Mouse (Mus musculus): ENCODE data around the gene Krt25. TPM values are rescaled to one million over a fixed set of nuclear protein-coding genes. Genes with fewer than 3 reads are reported as not detected.

Krt25 gene
- total and polyA plus RNA-seq, 3 experiments = 0.17 to 1.0 (median 0.69) TPM

DNA sequence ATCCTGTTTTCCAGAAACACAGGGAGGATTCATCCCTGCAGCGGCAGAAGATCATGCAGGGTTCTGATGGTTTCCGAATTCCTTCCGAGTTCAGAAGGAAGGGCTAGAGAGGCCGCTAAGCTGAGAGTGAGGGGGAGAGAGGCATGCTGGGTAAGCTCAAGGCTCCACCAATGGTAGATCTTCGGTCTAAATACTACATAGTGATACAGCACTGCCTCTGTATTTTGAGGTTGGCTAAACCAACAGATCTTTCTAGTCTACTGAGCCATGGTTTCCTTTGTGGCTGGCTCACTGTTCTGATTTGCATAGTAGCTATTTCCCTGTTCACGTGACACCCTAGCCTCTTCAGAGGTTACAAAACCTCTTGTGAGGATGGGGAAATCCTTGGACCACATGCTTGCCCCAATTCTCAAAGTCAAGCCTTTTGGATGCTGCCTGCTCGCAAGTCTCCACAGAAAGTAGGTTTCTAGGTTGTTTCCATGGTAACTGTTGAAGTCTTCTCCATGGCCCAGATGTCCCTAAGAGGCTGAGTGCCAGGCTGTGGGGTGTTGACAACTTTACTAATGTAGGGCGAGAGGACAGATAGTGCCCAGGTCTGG is 47.2 kb upstream of the Krt25 start (continued):
- TF ChIP-seq ZNF384 (IDR thresholded peaks at IDR 0.05; ENCODE audit: low read depth, low read length) = peak; percentile 30; the same call in 1 of the 2 replicates
- peak; percentile 48; the same call in 1 of the 2 replicates for TF ChIP-seq ZMIZ1 (IDR thresholded peaks at IDR 0.05; ENCODE audit: low read depth, low read length)
- peak; percentile 86 for TF ChIP-seq MEF2A (IDR thresholded peaks at IDR 0.05; ENCODE audit: borderline replicate concordance, low read depth, low read length)
- TF ChIP-seq TBP (conservative IDR thresholded peaks at IDR 0.05; ENCODE audit: low read depth, low read length) = peak; percentile 89
- peak; percentile 98 for TF ChIP-seq ETS1 (conservative IDR thresholded peaks at IDR 0.05; ENCODE audit: low read depth, low read length)
- TF ChIP-seq USF2 (conservative IDR thresholded peaks at IDR 0.05; ENCODE audit: low read depth, low read length) = peak; percentile 91
- TF ChIP-seq USF1 (IDR thresholded peaks at IDR 0.05; ENCODE audit: low read depth, low read length) = peak; percentile 91
- no peak for TF ChIP-seq GABPA (IDR thresholded peaks at IDR 0.05; ENCODE audit: insufficient replicate concordance, low read depth, low read length)
- 0 out of 2 replicates have a peak, but pooled peaks have one; percentile 18 for TF ChIP-seq NRF1 (IDR thresholded peaks at IDR 0.05; ENCODE audit: low read depth, low read length)
- TF ChIP-seq SIN3A (IDR thresholded peaks at IDR 0.05; ENCODE audit: low read length) = peak; percentile 72
- TF ChIP-seq HCFC1 (IDR thresholded peaks at IDR 0.05; ENCODE audit: low read depth, low read length) = peak; percentile 80
- peak; percentile 80 for TF ChIP-seq MXI1 (IDR thresholded peaks at IDR 0.05; ENCODE audit: low read depth, low read length)
- no peak for TF ChIP-seq UBTF (IDR thresholded peaks at IDR 0.05; ENCODE audit: low read depth, low read length)

DNA sequence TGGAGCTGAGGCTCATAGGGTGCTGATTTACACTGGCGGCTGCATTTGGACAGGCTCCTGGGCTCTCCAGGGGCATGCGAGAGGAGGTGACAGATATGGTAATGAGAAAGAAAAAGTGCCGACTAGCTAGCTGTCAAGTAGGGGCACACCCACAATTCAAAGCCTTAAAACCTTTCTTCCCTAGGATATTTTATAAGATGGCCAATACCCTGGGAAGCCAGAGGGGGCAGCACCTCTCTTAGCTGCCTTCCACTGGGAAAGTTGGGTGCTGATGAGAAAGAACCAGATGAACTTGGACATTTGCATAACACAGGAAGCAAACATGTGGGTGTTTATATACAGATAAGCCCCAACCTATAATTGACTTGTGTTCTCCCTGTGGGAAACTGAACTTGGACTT is 46.5 kb upstream of the Krt25 start:
- peaks cover 26 to 29% of the 10 kb centered on the region in 2 experiments for H3K4me1 ChIP-seq (ENCODE audit: control insufficient read depth in 1 of 2, insufficient read depth in 2 of 2)
- peak overlapping the region; percentile 73 for H3K9ac ChIP-seq (ENCODE audit: insufficient read depth, low read depth)
- H3K27ac ChIP-seq (ENCODE audit: insufficient read depth, low read depth) = peak overlapping the region; percentile 62
- DNase-seq (ENCODE audit: extremely low read depth) = peak; percentile 46
- peak overlapping the region; percentile 1 to 37 (median 35) for H3K4me3 ChIP-seq (replicated peaks in 1 of 3; ENCODE audit: low read depth in 2 of 3, low read length in 2 of 3, poor library complexity in 1 of 3)
- H3K36me3 ChIP-seq (replicated peaks in 1 of 2; ENCODE audit: control insufficient read depth in 1 of 2, insufficient read depth in 1 of 2, low read length in 1 of 2) = no peaks in the 10 kb centered on the region
- peak overlapping the region; percentile 94 for H3K4me2 ChIP-seq (ENCODE audit: insufficient read depth, low read depth, poor library complexity, severe bottlenecking)
- no peaks in the 10 kb centered on the region for H3K79me2 ChIP-seq (replicated peaks; ENCODE audit: control insufficient read depth, extremely low read depth, insufficient read depth, poor library complexity, severe bottlenecking)
- dilution Hi-C loops (cut with MboI; ENCODE audit: extremely low pct_ligation_motif_present, extremely low pct_unique_long_range_greater_than_20kb, low sequenced_read_pairs) (no loop called here), in situ Hi-C loops (cut with MboI; ENCODE audit: low pct_ligation_motif_present, low pct_unique_long_range_greater_than_20kb, low sequenced_read_pairs) (no loop called here)
- no peaks in the 10 kb centered on the region for H3K9me3 ChIP-seq (replicated peaks; ENCODE audit: low read length)
- TF ChIP-seq ELF1 (IDR thresholded peaks at IDR 0.05; ENCODE audit: low read depth, low read length) = no peak
- TF ChIP-seq RCOR1 (conservative IDR thresholded peaks at IDR 0.05; ENCODE audit: low read depth, low read length) = no peak; the same call in 1 of the 2 replicates
- no peak for TF ChIP-seq ZMIZ1 (IDR thresholded peaks at IDR 0.05; ENCODE audit: low read depth, low read length)
- TF ChIP-seq TBP (conservative IDR thresholded peaks at IDR 0.05; ENCODE audit: low read depth, low read length) = no peak
- no peak for TF ChIP-seq MAZ (IDR thresholded peaks at IDR 0.05; ENCODE audit: low read depth, low read length)
- TF ChIP-seq HCFC1 (IDR thresholded peaks at IDR 0.05; ENCODE audit: low read depth, low read length) = no peak
- no peak for TF ChIP-seq KAT2A (IDR thresholded peaks at IDR 0.05; ENCODE audit: insufficient replicate concordance, low read length)
- TF ChIP-seq BHLHE40 (IDR thresholded peaks at IDR 0.05; ENCODE audit: low read depth, low read length) = no peak
- peak; percentile 33; the same call in 1 of the 2 replicates for TF ChIP-seq IRF4 (IDR thresholded peaks at IDR 0.05; ENCODE audit: low read depth, low read length)
- peak; percentile 2 for TF ChIP-seq RAD21 (IDR thresholded peaks at IDR 0.05; ENCODE audit: low read depth, low read length)
- no peak; the same call in 1 of the 2 replicates for TF ChIP-seq MAX (IDR thresholded peaks at IDR 0.05; ENCODE audit: low read length)
- TF ChIP-seq SIN3A (IDR thresholded peaks at IDR 0.05; ENCODE audit: low read length) = no peak
- TF ChIP-seq MXI1 (IDR thresholded peaks at IDR 0.05; ENCODE audit: low read depth, low read length) = no peak
- no peak for TF ChIP-seq GABPA (IDR thresholded peaks at IDR 0.05; ENCODE audit: insufficient replicate concordance, low read depth, low read length)
- TF ChIP-seq NRF1 (IDR thresholded peaks at IDR 0.05; ENCODE audit: low read depth, low read length) = no peak
- TF ChIP-seq MEF2A (IDR thresholded peaks at IDR 0.05; ENCODE audit: borderline replicate concordance, low read depth, low read length) = no peak
- no peak for TF ChIP-seq ZNF384 (IDR thresholded peaks at IDR 0.05; ENCODE audit: low read depth, low read length)
- 0 out of 2 replicates have a peak, but pooled peaks have one; percentile 3 for TF ChIP-seq SMC3 (IDR thresholded peaks at IDR 0.05; ENCODE audit: low read depth, low read length)
- TF ChIP-seq UBTF (IDR thresholded peaks at IDR 0.05; ENCODE audit: low read depth, low read length) = no peak
- no peak for TF ChIP-seq JUND (conservative IDR thresholded peaks at IDR 0.05; ENCODE audit: low read depth, low read length)
- TF ChIP-seq USF2 (conservative IDR thresholded peaks at IDR 0.05; ENCODE audit: low read depth, low read length) = no peak
- no peak for TF ChIP-seq POLR2AphosphoS2 (IDR thresholded peaks at IDR 0.05; ENCODE audit: low read depth, low read length)
- TF ChIP-seq ZC3H11A (IDR thresholded peaks at IDR 0.05; ENCODE audit: low read depth, low read length) = no peak
- TF ChIP-seq TCF12 (IDR thresholded peaks at IDR 0.05; ENCODE audit: low read depth, low read length) = no peak
- TF ChIP-seq E2F4 (IDR thresholded peaks at IDR 0.05; ENCODE audit: insufficient replicate concordance, low read depth, low read length) = no peak
- no peak for TF ChIP-seq NELFE (IDR thresholded peaks at IDR 0.05; ENCODE audit: low read depth, low read length)
- no peak; the same call in 1 of the 2 replicates for TF ChIP-seq CHD1 (IDR thresholded peaks at IDR 0.05; ENCODE audit: low read depth, low read length)
- TF ChIP-seq CTCF (conservative IDR thresholded peaks at IDR 0.05 in 1 of 2, IDR thresholded peaks at IDR 0.05 in 1 of 2; ENCODE audit: low read depth in 2 of 2, low read length in 2 of 2) = peak; percentile 59 to 71
- TF ChIP-seq JUN (IDR thresholded peaks at IDR 0.05; ENCODE audit: insufficient read depth, low read depth, low read length) = no peak
- no peak for TF ChIP-seq POLR2A (IDR thresholded peaks at IDR 0.05; ENCODE audit: low read depth, low read length)
- no peak for TF ChIP-seq PAX5 (IDR thresholded peaks at IDR 0.05; ENCODE audit: low read length)
- TF ChIP-seq EP300 (IDR thresholded peaks at IDR 0.05; ENCODE audit: low read length) = no peak; the same call in 1 of the 2 replicates
- peaks cover 46% of the 10 kb centered on the region for H3K27me3 ChIP-seq (replicated peaks)

Measured in CH12.LX (cell line).